Mouse (Mus musculus) cerebellum, adult 2 months (tissue): ENCODE measurements at regions not wholly inside any gene's neighbourhood (a gene's known extent, or its start where the extent isn't known, plus 50 kb on each side); places are given as distances from the start of the nearest gene placed in this dataset.

ENCODE experiments used
- CTCF ChIP-seq: fragments of 200-500 bp; IDR thresholded peaks from 2 replicates; pipeline ENCODE4 v1.5.1; 2011; ENCODE audit warnings: low read depth, mild to moderate bottlenecking, control low read depth, low read length, moderate library complexity, borderline replicate concordance; ENCODE audit not compliant: insufficient read depth
- POLR2A ChIP-seq: fragments of 200-500 bp; IDR thresholded peaks from 2 replicates; pipeline ENCODE4 v1.6.1; 2011; ENCODE audit warnings: low read length, control low read depth, borderline replicate concordance; ENCODE audit not compliant: insufficient read depth

DNA sequence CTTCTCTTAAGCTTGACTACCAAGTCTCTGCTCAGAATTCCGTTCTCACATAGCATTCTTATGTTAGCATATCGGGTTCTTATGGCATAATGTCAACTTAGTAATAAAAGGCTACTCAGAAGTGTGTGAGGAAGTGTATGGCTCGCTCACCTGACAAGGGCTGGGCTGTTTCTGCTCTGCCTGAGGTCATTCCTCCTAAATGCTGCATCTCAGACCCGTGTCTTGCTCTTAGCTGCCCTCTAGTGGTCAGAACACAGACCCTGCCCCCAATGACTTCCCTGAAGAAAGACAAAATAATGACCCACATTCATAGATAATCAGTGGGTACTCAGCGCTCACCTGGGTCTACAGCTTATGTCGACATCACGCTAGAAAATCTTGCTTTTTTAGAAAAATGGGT is 58.9 kb upstream of the Cd83 start:
- TF ChIP-seq CTCF: peak; percentile 90
- TF ChIP-seq POLR2A: no peak
